8 mouse cellular contexts compared by ENCODE assay signal in genomic region chr4:45019009-45019408, GRCm38 (mm10). TPM values are rescaled to one million over a fixed set of nuclear protein-coding genes. Genes with fewer than 3 reads are reported as not detected.
DNase-seq lines count a peak whose midpoint lies in the region; ATAC-seq and TF ChIP-seq lines count a peak whose summit lies in the region.

No protein-coding gene starts in this region.

- DNase-seq in liver, adult 2 months (ENCODE audit: extremely low read depth, low read depth, low spot score) = no peak
- no peak for DNase-seq in liver
- DNase-seq in hindbrain, embryonic 14.5 days (ENCODE audit: low spot score) = no peak
- no peak for DNase-seq in embryo, embryonic 11 days
- DNase-seq in adrenal gland, postnatal 25 days = no peak
- DNase-seq in spleen, postnatal 4 days (ENCODE audit: low spot score in 2 of 2) = no peak

- peak overlapping the region; percentile 63 for H3K4me3 ChIP-seq in liver, adult 2 months (ENCODE audit: insufficient read depth, low read depth, low read length)
- peak overlapping the region; percentile 54 for H3K4me3 ChIP-seq in cortical plate, adult 2 months (ENCODE audit: insufficient read depth, low read length)
- H3K4me3 ChIP-seq in hindbrain, embryonic 14.5 days (replicated peaks; ENCODE audit: low read length) = peak overlapping the region; percentile 78
- H3K4me3 ChIP-seq in midbrain, embryonic 13.5 days (replicated peaks) = peak overlapping the region; percentile 56

- no peak for TF ChIP-seq CTCF in liver, adult 2 months (IDR thresholded peaks at IDR 0.05; ENCODE audit: low read depth, low read length)
- TF ChIP-seq CTCF in cortical plate, adult 2 months (IDR thresholded peaks at IDR 0.05; ENCODE audit: extremely low read depth, insufficient read depth, low read length) = no peak

- peaks cover 3% of the 10 kb centered on the region; the same call in 1 of the 2 replicates for H3K4me1 ChIP-seq in liver, adult 2 months (ENCODE audit: control insufficient read depth, insufficient read depth, low read length)
- peaks cover 2% of the 10 kb centered on the region; the same call in 1 of the 2 replicates for H3K4me1 ChIP-seq in cortical plate, adult 2 months (ENCODE audit: control insufficient read depth, insufficient read depth, low read length)
- H3K4me1 ChIP-seq in hindbrain, embryonic 14.5 days (replicated peaks; ENCODE audit: control insufficient read depth, insufficient read depth, low read length) = peaks cover 20% of the 10 kb centered on the region
- peaks cover 28% of the 10 kb centered on the region for H3K4me1 ChIP-seq in midbrain, embryonic 13.5 days (replicated peaks)

- WGBS in liver, adult 2 months = 3% methylated on average over 14 of the region's 14 CpGs
- WGBS in hindbrain, embryonic 14.5 days = 3% methylated on average over 14 of the region's 14 CpGs
- WGBS in midbrain, embryonic 13.5 days = 2% methylated on average over 14 of the region's 14 CpGs

- no peak for TF ChIP-seq POLR2A in liver, adult 2 months (IDR thresholded peaks at IDR 0.05; ENCODE audit: extremely low read depth, insufficient read depth, low read length)
- no peak for TF ChIP-seq POLR2A in cortical plate, adult 2 months (IDR thresholded peaks at IDR 0.05; ENCODE audit: extremely low read depth, insufficient read depth, low read length)

- H3K36me3 ChIP-seq in liver, adult 2 months (ENCODE audit: control insufficient read depth, insufficient read depth, low read length) = no peaks in the 10 kb centered on the region; the same call in 1 of the 2 replicates
- H3K36me3 ChIP-seq in hindbrain, embryonic 14.5 days (replicated peaks; ENCODE audit: control insufficient read depth, insufficient read depth) = peaks cover 15% of the 10 kb centered on the region
- peaks cover 22% of the 10 kb centered on the region for H3K36me3 ChIP-seq in midbrain, embryonic 13.5 days

- H3K79me2 ChIP-seq in liver, adult 2 months (ENCODE audit: control insufficient read depth, insufficient read depth, low read length) = no peaks in the 10 kb centered on the region

- ATAC-seq in hindbrain, embryonic 14.5 days (ENCODE audit: low FRiP score) = peak; percentile 18; the same call in 1 of the 2 replicates
- ATAC-seq in midbrain, embryonic 13.5 days = peak; percentile 51

- no peaks in the 10 kb centered on the region for H3K27me3 ChIP-seq in liver, adult 2 months (ENCODE audit: control insufficient read depth, insufficient read depth, low read length)
- H3K27me3 ChIP-seq in hindbrain, embryonic 14.5 days (ENCODE audit: control insufficient read depth, insufficient read depth, low read length) = no peaks in the 10 kb centered on the region
- H3K27me3 ChIP-seq in midbrain, embryonic 13.5 days = no peaks in the 10 kb centered on the region

- peak overlapping the region; percentile 32 for H3K9ac ChIP-seq in liver, adult 2 months (ENCODE audit: low read depth, low read length)
- peak overlapping the region; percentile 70 for H3K9ac ChIP-seq in hindbrain, embryonic 14.5 days
- H3K9ac ChIP-seq in midbrain, embryonic 13.5 days (replicated peaks) = peak overlapping the region; percentile 77

- H3K9me3 ChIP-seq in hindbrain, embryonic 14.5 days (ENCODE audit: control insufficient read depth, low read length) = no peaks in the 10 kb centered on the region
- no peaks in the 10 kb centered on the region for H3K9me3 ChIP-seq in midbrain, embryonic 13.5 days

- H3K27ac ChIP-seq in liver, adult 2 months (replicated peaks; ENCODE audit: insufficient read depth, low read depth, low read length) = no peak overlapping the region
- H3K27ac ChIP-seq in cortical plate, adult 2 months (ENCODE audit: insufficient read depth, low read length) = no peak overlapping the region
- H3K27ac ChIP-seq in hindbrain, embryonic 14.5 days = no peak overlapping the region
- no peak overlapping the region for H3K27ac ChIP-seq in midbrain, embryonic 13.5 days

- peak overlapping the region; percentile 97 for H3K4me2 ChIP-seq in hindbrain, embryonic 14.5 days (replicated peaks)
- H3K4me2 ChIP-seq in midbrain, embryonic 13.5 days (replicated peaks) = peak overlapping the region; percentile 96

RNA-seq across cellular contexts. Expression of gene Polr1e, which starts 0.6 kb away (rescaled TPM):
- 2.6 and 4.4 TPM in 2 replicates for total RNA-seq in liver, adult 2 months (2014; rRNA removed)
- polyA plus RNA-seq in liver, adult 2 months (2012; rRNA removed) = 3.5 and 3.7 TPM in 2 replicates
- 11.4 and 12.4 TPM in 2 replicates for polyA plus RNA-seq in cortical plate, adult 2 months (2012; rRNA removed)
- 32.0 and 37.2 TPM in 2 replicates for polyA plus RNA-seq in hindbrain, embryonic 14.5 days (2014; fragmentation: Nextera tagmentation; extraction: Ambion mirVana)
- 36.7 and 37.3 TPM in 2 replicates for polyA plus RNA-seq in midbrain, embryonic 13.5 days (2015; fragmentation: Nextera tagmentation; extraction: Ambion mirVana)
- 13.1 and 14.3 TPM in 2 replicates for total RNA-seq in adrenal gland, postnatal 25 days (2021)

RNA-seq across cellular contexts. Expression of gene Zbtb5, which starts 6.8 kb away (rescaled TPM):
- total RNA-seq in liver, adult 2 months (2014; rRNA removed) = 6.9 and 7.1 TPM in 2 replicates
- 8.6 and 11.1 TPM in 2 replicates for polyA plus RNA-seq in liver, adult 2 months (2012; rRNA removed)
- polyA plus RNA-seq in cortical plate, adult 2 months (2012; rRNA removed) = 7.7 and 8.2 TPM in 2 replicates
- polyA plus RNA-seq in hindbrain, embryonic 14.5 days (2014; fragmentation: Nextera tagmentation; extraction: Ambion mirVana) = 45.7 and 48.7 TPM in 2 replicates
- 52.1 and 54.8 TPM in 2 replicates for polyA plus RNA-seq in midbrain, embryonic 13.5 days (2015; fragmentation: Nextera tagmentation; extraction: Ambion mirVana)
- total RNA-seq in adrenal gland, postnatal 25 days (2021) = 12.8 and 15.3 TPM in 2 replicates

RNA-seq across cellular contexts. Expression of gene Grhpr, which starts 37.8 kb away (rescaled TPM):
- total RNA-seq in liver, adult 2 months (2014; rRNA removed) = 108 and 118 TPM in 2 replicates
- polyA plus RNA-seq in liver, adult 2 months (2012; rRNA removed) = 297 and 313 TPM in 2 replicates
- polyA plus RNA-seq in cortical plate, adult 2 months (2012; rRNA removed) = 48.2 and 50.3 TPM in 2 replicates
- 27.0 and 28.5 TPM in 2 replicates for polyA plus RNA-seq in hindbrain, embryonic 14.5 days (2014; fragmentation: Nextera tagmentation; extraction: Ambion mirVana)
- 20.7 and 23.0 TPM in 2 replicates for polyA plus RNA-seq in midbrain, embryonic 13.5 days (2015; fragmentation: Nextera tagmentation; extraction: Ambion mirVana)
- total RNA-seq in adrenal gland, postnatal 25 days (2021) = 196 and 217 TPM in 2 replicates
